Mouse (Mus musculus) kidney, adult 2 months (tissue): Measurements from ENCODE around the gene Ncor2.

Experiments
- CTCF ChIP-seq: fragments of 200-500 bp; conservative IDR thresholded peaks from 2 replicates; pipeline ENCODE4 v1.5.1; 2011; ENCODE audit warnings: low read depth, mild to moderate bottlenecking, control low read depth, low read length, moderate library complexity, mixed read lengths; ENCODE audit not compliant: insufficient read depth, insufficient read length
- POLR2A ChIP-seq: fragments of 200-500 bp; IDR thresholded peaks from one replicate; pipeline ENCODE4 v1.6.1; 2011; ENCODE audit warnings: low read depth, low read length, control low read depth

DNA sequence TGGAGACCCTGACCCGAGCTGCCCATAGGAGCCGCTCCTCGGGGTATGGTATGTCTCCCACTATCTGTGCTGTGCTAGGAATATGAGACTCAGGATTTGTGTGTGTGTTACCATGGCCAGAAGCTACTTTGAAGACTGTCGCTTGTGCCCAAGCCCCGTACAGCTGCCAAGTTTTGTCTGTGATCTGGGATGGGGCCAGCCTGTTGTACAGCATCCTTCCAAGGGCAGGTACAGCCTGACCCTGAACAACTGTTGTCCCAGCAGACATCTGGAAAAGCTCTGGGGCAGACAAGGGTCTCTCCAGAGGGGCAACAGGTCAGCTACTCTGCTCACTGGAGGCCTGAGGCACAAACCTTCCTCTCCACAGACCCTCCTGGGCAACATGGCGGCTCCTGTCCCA, 95.3 kb downstream of the Ncor2 start:
- TF ChIP-seq CTCF (no peak), POLR2A (no peak)
